Mouse (Mus musculus) urinary bladder, postnatal 14 days (tissue): ENCODE measurements around the gene Lrrc4.

Experiments used
- DNase-seq: peaks from one replicate; pipeline ENCODE4 v3.0.0; 2021; ENCODE audit warnings: low spot score

Gene Lrrc4

GRCm38 (mm10) chr6:28823802-28824201 lies 7.7 kb downstream of the Lrrc4 start:
- no peak for DNase-seq

DNA sequence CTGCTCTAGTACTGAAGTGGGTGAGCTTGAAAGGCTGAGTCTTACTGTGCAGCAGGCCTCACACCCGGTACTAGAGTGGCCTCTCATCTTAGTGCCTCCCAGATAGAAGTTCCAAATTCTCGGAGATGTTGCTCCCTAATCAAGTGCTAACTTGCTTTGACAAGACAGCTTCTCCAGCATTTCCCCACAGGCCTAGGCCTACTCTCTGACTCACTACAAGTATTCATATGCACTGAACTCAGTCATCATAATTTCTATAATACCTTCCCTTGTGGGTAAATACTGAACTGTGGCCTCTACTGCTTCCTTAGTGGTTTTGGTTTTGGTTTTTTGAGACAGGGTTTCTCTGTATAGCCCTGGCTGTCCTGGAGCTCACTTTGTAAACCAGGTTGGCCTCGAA lies 8.2 kb downstream of the Lrrc4 start:
- no peak for DNase-seq

- DNase-seq, result no peak
These were observed 9.3 kb downstream of the Lrrc4 start for GRCm38 (mm10) chr6:28822296-28822695.

GRCm38 (mm10) chr6:28819509-28820358 lies 11.8 kb downstream of the Lrrc4 start:
- no peak for DNase-seq

- DNase-seq, result peak; percentile 21
These were observed 14.5 kb downstream of the Lrrc4 start for GRCm38 (mm10) chr6:28817039-28817438.

DNA sequence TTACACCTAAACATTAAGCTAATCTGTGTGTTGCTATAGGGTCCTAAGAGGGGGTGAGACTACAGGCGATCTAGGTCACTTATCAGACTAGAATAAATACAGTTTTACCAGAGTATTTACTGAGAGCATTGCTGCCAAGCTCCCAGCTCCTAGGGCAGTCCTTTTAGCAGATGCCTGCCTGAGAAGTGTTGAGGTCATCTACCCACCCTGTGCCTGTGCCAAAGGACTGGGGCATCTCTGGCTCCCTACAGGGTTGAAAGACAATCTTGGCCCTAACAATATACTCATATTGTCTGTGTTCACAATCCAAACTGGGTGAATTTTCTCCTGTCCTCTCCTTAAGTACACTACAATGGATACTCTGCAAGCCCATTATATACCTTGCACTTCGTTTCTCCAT lies 16.7 kb downstream of the Lrrc4 start:
- DNase-seq, result no peak

GRCm38 (mm10) chr6:28813057-28813456 lies 18.5 kb downstream of the Lrrc4 start:
- DNase-seq, result no peak

GRCm38 (mm10) chr6:28804751-28805150 lies 26.8 kb downstream of the Lrrc4 start:
- DNase-seq, result no peak

DNA sequence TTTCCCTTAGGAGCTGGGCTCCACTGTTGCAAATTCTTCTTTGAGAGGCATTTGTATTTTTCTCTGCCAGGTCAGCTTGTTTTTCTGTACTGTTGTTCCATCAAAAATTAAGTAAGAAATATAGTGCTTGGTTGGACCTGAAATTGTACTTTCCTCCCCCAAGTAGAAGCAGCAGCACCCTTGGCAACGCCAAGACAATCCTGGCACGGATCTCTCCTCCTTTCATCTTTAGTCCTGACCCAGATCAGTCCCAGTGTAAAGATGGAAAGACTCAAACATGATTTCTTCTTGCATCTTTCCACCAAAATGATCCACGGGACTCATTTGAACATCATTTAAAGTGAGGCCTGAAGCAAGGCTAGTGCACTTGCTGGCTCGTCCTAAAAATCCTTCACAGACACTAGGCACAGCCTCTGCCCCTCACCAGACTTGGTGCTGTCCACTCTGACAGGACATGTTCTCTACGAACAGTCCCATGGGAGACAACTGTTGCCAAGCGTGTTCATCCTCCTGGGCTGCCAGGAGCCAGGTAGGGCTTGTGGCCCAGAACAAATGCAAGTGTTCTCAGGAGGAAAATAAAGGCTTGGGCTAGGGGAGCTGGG lies 27.8 kb downstream of the Lrrc4 start:
- no peak for DNase-seq

DNA sequence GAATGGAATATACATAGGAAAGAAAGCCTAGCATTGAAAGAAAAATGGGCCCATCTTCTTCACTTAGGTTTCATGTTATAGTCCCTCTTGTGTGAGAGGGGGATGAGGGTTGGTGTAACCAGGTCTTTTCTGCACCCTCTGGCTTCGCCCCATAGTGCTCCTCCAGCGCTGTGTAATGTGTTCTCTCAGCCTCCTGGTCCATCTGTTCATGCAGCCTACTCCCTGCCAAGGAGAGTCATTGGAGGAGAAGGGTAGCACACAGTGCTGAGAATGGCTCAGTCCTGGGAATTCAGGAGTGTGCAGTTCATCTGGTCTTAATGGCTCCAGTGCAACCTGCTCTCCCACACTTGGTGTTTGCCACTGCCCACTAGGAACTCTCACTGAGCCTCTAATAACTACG lies 30.6 kb downstream of the Lrrc4 start:
- DNase-seq, result no peak

DNA sequence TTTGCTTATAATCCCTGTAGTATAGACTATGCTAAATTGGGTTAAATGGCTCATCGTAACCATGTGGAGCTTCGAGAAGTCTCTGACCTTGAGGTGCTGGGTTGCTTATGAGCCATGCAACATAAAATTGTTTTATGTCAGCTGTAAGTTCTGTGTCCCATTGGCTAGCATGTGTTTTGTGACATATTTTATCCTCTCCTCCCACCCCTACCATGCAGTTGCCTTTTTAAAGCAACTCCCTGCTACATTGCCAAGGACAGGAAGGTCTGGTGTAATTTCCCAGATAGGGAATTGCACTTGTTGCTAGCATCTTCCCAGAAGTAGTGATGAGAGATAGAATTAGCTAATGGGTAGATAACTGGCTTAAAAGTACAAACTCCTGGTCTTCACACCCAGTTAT lies 31.7 kb downstream of the Lrrc4 start:
- no peak for DNase-seq

DNA sequence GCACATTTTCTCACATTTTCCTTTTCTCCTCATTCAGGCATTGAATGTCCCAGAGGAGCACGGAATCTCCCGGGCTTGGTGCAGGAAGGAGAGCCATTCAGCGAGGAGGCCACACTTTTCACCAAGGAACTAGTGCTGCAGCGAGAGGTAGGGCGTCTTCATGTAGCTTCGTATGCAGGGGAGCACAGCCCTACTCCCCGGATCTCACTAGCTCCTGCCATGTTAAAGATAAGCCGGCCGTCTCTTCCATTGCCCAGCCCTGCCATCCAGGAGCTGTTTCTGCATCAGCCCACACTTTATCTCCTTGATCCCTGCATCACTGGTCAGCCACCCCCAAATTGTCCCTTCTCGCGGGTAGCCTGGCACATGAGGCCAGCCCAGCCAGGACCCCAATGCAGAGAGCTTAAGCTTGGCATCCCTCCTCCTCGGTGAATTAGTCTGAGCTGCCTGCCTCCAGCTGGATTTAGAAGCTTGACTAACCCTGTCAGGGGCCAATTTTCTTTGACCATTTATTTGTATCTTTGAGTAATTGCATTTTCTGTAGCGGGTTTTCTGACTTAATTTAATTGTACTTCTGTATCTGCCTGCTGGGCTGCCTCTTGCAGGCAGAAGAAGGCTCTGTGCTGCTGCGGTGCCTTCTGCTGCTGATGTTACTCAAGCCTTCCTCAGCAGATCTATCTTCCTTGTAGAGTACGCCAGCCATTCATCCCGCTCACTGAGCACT lies 35.6 kb downstream of the Lrrc4 start:
- DNase-seq, result no peak

GRCm38 (mm10) chr6:28795380-28795779 lies 36.2 kb downstream of the Lrrc4 start:
- no peak for DNase-seq

DNA sequence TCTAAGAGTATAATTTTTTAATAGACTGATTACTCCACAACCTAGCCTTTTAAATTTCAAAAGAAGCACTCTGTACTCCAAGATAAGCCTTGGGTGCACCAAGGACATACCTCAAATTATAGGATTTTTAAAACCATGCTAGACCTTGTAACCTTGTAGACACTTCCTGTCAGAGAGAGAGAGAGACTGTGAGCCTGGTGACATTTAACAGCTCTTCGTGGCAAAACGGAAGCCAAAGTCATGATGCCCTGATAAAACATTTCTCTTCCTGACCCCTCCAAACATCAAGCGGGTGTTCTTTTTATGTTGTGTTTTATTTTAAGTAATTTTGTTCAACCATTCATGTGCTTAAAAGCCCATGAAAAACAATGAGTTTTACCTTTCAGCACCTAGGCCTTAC lies 39.7 kb downstream of the Lrrc4 start:
- DNase-seq, result no peak

- no peak for DNase-seq
These were observed 40.4 kb downstream of the Lrrc4 start for GRCm38 (mm10) chr6:28791183-28791582.

DNA sequence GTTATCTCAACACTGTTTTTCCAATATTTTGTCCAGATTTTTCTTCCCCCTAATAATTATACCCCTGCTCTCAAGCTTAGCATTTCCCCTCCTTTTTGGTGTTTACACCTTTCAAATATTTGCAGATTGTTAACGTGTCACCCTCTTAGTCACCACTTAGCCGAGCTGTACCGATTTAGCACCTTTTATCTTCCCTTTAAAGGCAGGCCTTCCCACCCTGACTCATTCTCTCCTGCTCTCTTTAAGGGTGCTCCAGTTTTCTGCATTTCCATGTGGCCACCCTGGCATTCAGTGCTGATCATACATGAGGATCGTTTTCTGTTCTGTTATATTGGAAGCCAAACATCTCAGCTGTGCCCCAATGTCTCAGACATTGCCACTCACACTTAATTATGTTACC lies 41.9 kb downstream of the Lrrc4 start:
- DNase-seq, result no peak

- peak; percentile 36 for DNase-seq
These were observed 44.4 kb downstream of the Lrrc4 start for GRCm38 (mm10) chr6:28787133-28787532.

DNA sequence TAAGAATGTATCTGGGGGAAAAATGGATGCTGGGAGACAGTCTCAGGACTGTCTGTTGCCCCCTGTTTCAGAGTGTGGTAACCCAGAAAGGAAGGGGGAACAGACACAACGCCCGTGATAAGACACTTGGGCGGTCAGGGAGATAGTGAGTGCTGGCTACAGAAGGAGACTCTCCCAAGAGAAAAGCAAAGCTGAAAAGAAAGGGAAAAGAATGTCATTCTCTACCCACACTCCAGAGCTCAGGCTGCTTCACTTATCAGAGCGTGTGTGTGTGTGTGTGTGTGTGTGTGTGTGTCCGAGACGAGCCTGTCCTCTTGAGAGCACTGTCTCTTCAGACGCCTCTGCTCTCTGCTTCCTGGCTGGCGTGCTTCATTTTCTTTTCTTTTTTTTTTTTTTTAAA lies 45.8 kb downstream of the Lrrc4 start:
- no peak for DNase-seq

DNA sequence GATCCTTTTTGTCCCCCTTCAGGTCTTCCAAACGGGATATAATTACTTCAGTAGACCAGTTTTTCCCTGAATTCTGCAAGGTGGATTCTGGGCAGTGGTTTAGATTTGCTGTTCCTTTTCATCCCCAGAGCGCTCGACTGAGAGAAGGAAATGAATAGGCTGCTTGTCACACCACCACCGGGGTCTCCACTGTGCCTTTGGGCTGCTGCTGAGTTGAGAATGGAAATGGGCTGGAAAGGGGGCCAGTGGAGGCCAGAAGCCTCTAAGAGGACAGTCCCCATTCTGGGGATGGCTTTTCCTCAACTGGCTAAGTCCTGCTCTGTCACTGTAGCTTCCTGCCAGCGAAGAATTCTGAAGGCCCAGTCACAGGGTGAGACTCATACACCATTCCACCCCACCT lies 47.6 kb downstream of the Lrrc4 start:
- no peak for DNase-seq

GRCm38 (mm10) chr6:28783082-28783647 lies 48.4 kb downstream of the Lrrc4 start:
- no peak for DNase-seq

DNA sequence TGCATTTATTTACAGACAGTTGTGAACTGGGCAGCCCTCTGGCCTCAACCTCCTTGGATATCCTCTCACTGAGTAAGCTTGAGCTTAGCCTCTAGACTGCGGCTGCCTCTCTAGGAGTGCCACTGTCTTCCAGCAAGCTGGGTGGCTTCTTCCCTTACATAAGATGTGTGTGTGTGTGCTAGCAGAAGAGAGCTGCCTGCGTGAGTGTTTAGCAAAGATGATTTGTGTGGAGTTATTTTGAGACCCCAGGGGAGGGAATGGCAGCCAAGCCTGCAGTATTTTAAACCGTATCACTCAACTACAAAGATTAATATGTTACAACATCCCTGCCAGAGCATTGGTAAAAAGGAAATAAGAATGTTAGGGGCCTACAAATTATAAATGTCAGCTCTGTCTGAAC lies 49.9 kb downstream of the Lrrc4 start:
- no peak for DNase-seq

DNA sequence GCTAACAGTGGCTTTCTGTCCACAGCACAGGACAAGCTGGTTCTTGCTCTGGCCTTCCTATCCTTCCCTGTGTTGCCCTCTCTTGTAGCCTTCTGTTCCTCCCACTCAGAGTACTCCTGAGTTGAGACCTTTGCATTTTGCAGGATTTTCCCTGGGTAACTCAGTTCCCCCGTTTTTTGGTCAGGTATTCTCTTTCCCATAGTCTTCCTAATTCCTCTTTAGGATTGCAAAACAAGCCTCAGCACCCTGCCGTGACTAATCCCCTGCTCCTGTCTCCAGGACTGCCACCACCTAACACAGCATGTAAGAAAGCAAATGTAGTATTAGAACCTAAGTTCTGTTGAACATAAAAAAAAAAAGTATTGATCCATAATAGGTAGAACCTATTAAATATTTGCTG lies 60.2 kb downstream of the Lrrc4 start:
- DNase-seq, result no peak
